Mouse (Mus musculus) liver, embryonic 14.5 days (tissue): Measurements from ENCODE around the gene Parva.

Experiments used
- CTCF ChIP-seq: IDR thresholded peaks from 2 replicates; pipeline ENCODE4 v1.5.1; 2016; ENCODE audit warnings: antibody characterized with exemption, low read depth, control low read depth
- EP300 ChIP-seq: IDR thresholded peaks from 2 replicates; pipeline ENCODE4 v1.6.1; 2016; ENCODE audit warnings: antibody characterized with exemption, low read depth

- no peak for TF ChIP-seq CTCF
- TF ChIP-seq EP300 = no peak
These were observed 14.0 kb upstream of the Parva start for GRCm38 (mm10) chr7:112413286-112413685.
